Mouse (Mus musculus) liver, embryonic 16.5 days (tissue): ENCODE measurements around the gene Parva. TPM values are rescaled to one million over a fixed set of nuclear protein-coding genes. Genes with fewer than 3 reads are reported as not detected.

Experiments used
- ATAC-seq: fragments of 200-750 bp; cut with Nextera tagmentation; 2 replicates; pipeline ENCODE4 v1.8.0; 2017; ENCODE audit warnings: low read depth, mild to moderate bottlenecking, moderate number of reproducible peaks, moderate library complexity
- H3K27ac ChIP-seq: fragments of 300-500 bp; sonication (generic); 2 replicates; pipeline ENCODE4 v1.5.1; 2014; ENCODE audit warnings: mild to moderate bottlenecking, low read length
- H3K27me3 ChIP-seq: fragments of 300-500 bp; sonication (generic); 2 replicates; pipeline ENCODE4 v1.6.1; 2014; ENCODE audit warnings: low read depth, low read length, mixed read lengths; ENCODE audit not compliant: control insufficient read depth, insufficient read depth
- H3K36me3 ChIP-seq: fragments of 300-500 bp; sonication (generic); 2 replicates; pipeline ENCODE4 v1.6.1; 2014; ENCODE audit warnings: mild to moderate bottlenecking; ENCODE audit not compliant: control insufficient read depth, insufficient read depth
- H3K4me1 ChIP-seq: fragments of 300-500 bp; sonication (generic); 2 replicates; pipeline ENCODE4 v1.6.1; 2014; ENCODE audit warnings: low read depth, low read length, mixed read lengths; ENCODE audit not compliant: control insufficient read depth
- H3K4me2 ChIP-seq: fragments of 300-500 bp; sonication (generic); 2 replicates; pipeline ENCODE4 v1.6.1; 2014; ENCODE audit warnings: low read depth, low read length, mixed read lengths
- H3K4me3 ChIP-seq: fragments of 300-500 bp; sonication (generic); 2 replicates; pipeline ENCODE4 v1.5.1; 2014; ENCODE audit warnings: low read depth, mild to moderate bottlenecking, low read length
- H3K9ac ChIP-seq: fragments of 300-500 bp; sonication (generic); 2 replicates; pipeline ENCODE4 v1.6.1; 2014; ENCODE audit warnings: low read depth, low read length
- H3K9me3 ChIP-seq: fragments of 300-500 bp; sonication (generic); replicated peaks from 2 replicates; pipeline ENCODE4 v1.6.1; 2016; ENCODE audit warnings: low read length; ENCODE audit not compliant: control insufficient read depth
- WGBS: fragments of 180-500 bp; shearing (Covaris S2); extraction: QIAGEN DNeasy Blood & Tissue Kit; methylation state at CpG from one replicate; pipeline ENCODE4 v1.1.7; 2014; ENCODE audit not compliant: insufficient replicate concordance; 5-methylcytosine and 5-hydroxymethylcytosine counted together
- polyA plus RNA-seq: library from polyadenylated mRNA; unstranded; fragments of >200 nt; fragmentation: Nextera tagmentation; extraction: Ambion mirVana; gene quantifications from 2 replicates; pipeline ENCODE4 v1.2.1, GENCODE M21; 2015

The Parva gene
- polyA plus RNA-seq, 1 experiment from 2014 or later = 9.2 TPM

DNA sequence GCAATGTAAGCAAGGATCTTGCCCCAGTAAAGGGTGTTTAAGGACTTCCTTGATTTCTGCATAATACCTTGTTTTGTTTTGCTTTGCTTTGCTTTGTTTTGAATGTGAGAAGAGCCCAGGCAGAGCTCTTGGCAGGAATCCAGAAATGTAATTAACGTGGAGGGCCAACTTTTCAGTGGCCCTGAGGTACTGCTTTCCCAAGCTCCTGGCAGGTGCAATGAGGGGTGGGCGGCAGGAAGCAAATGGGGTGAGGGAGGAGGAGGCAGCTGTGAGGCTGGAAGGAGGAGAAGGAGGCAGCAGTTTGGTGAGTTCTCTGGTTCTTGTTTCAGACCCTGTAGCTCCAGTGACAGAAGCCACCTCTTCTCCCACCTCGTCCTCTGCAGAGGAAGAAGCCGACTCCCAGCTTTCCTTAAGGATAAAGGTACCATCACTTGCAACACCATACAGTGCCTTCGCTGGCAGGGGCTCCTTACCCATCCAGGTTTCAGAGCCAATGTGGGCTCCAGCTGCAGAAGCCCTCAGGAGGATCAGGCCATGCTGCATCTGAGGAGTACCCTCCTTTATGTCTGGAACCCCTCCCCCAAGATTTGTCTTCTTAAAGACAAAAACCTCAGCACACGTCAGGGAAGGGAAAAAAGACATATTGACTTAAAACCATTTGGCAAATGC, 36.2 kb upstream of the Parva start:
- H3K4me3 ChIP-seq = no peak overlapping the region
- H3K27ac ChIP-seq = no peak overlapping the region
- no peaks in the 10 kb centered on the region for H3K4me1 ChIP-seq
- WGBS = 29% methylated on average over 6 of the region's 6 CpGs
- no peak overlapping the region for H3K9ac ChIP-seq
- no peaks in the 10 kb centered on the region for H3K9me3 ChIP-seq
- no peaks in the 10 kb centered on the region for H3K36me3 ChIP-seq
- H3K4me2 ChIP-seq = no peak overlapping the region
- no peak for ATAC-seq
- no peaks in the 10 kb centered on the region for H3K27me3 ChIP-seq

DNA sequence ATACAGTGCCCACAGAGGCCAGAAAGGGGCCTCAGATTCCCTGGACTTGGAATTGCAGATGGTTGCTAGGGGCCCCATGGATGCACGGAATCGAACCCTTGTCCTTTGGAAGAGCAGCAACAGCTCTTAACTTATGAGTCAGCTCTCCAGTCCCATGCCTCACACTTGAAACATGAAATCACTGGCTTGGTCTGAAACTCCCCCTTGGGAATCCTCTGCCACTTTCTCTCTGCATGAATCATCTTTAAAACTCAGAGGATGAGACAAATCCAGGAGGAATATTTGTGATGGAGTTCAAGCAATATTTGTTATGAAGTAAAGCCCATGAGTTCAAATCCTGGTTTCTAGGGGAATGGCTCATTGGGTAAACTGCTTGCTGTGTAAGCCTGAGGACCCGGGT, 29.5 kb upstream of the Parva start:
- no peak overlapping the region for H3K4me2 ChIP-seq
- no peaks in the 10 kb centered on the region for H3K36me3 ChIP-seq
- no peak overlapping the region for H3K4me3 ChIP-seq
- no peaks in the 10 kb centered on the region for H3K9me3 ChIP-seq
- WGBS = 75% methylated on average over 3 of the region's 3 CpGs
- H3K27me3 ChIP-seq = no peaks in the 10 kb centered on the region
- H3K9ac ChIP-seq = no peak overlapping the region
- no peak for ATAC-seq
- no peaks in the 10 kb centered on the region for H3K4me1 ChIP-seq
- no peak overlapping the region for H3K27ac ChIP-seq

DNA sequence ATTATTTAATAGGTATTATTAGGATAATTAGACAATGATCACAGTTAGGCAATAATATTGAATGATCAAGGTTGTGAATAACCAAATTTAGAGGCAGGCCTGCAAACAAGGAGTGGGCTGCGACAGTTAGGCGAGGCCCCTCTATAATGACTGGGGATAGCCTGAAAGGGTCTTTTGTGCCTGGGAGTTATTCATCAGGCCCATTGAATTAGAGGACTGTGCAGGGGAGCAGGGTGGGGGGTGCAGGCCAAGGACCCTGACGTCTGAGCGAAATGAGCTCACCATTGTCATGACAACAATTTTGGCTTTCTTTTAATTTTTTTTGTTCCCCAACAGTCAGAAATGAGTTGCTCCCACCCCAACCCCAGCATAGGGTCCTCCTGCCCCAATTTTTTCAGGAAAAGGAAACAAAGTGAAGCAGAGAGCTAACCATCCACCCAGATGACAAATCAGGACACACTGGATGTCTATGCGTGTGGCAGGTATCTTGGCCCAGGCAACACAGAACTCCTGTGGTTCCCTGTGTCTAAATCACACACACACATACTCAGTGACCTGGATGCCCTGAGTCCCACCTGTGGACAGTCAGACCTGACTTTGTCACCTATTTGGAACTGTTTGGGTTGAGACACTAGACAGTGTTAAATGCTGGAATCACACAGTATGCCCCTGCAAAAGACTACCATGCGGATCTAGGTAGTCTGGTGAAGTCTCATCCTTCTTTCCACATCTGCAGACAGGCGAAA, 27.7 kb upstream of the Parva start:
- H3K27ac ChIP-seq = no peak overlapping the region
- ATAC-seq = no peak
- H3K4me3 ChIP-seq = no peak overlapping the region
- no peaks in the 10 kb centered on the region for H3K4me1 ChIP-seq
- no peak overlapping the region for H3K9ac ChIP-seq
- no peak overlapping the region for H3K4me2 ChIP-seq
- no peaks in the 10 kb centered on the region for H3K9me3 ChIP-seq
- no peaks in the 10 kb centered on the region for H3K27me3 ChIP-seq
- WGBS = 64% methylated on average over 7 of the region's 7 CpGs
- no peaks in the 10 kb centered on the region for H3K36me3 ChIP-seq

DNA sequence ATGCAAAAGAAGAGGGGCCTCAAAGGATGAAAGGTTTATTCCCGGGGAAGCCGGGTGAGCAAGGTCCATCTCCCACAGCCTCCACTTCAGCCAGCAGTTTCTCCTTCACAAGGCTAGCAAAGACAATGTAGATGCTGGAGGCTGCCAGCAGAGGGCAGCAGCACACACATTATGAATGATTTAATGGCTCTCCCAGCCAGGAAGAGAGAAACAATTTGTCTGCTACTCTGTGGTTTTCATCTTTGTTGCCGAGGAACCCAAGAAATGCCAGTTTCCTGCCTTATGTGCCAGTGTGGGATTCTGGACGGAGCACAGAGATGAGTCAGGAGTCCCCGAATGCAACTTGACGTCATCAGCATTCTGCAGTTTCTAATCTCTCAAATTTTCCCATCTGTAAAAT, 27.1 kb upstream of the Parva start:
- no peaks in the 10 kb centered on the region for H3K9me3 ChIP-seq
- 29% methylated on average over 6 of the region's 6 CpGs for WGBS
- no peak overlapping the region for H3K4me3 ChIP-seq
- no peaks in the 10 kb centered on the region for H3K4me1 ChIP-seq
- no peak overlapping the region for H3K4me2 ChIP-seq
- ATAC-seq = no peak
- H3K36me3 ChIP-seq = no peaks in the 10 kb centered on the region
- no peaks in the 10 kb centered on the region for H3K27me3 ChIP-seq
- no peak overlapping the region for H3K9ac ChIP-seq
- H3K27ac ChIP-seq = no peak overlapping the region

DNA sequence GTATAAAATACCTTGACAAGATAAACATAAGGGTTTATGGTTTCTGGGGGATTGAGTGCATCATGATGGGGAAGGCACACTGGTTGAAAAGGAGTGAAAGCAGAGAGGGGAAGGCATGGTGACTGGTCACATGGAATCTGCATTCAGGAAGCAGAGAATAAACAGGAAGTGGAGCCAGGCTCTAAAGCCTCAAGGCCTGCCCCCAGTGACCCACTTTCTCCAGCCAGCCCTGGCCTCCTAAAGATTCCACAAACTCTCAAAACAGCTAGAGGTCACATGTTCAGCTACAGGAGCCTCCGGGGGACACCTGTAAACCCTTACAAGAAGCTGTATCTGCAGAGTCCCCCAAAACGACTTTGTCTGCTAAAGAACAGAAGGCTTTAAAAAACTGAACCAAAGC, 22.2 kb upstream of the Parva start:
- H3K4me1 ChIP-seq = no peaks in the 10 kb centered on the region
- WGBS = 30% methylated on average over 2 of the region's 2 CpGs
- ATAC-seq = no peak
- H3K36me3 ChIP-seq = no peaks in the 10 kb centered on the region
- no peak overlapping the region for H3K4me3 ChIP-seq
- H3K27me3 ChIP-seq = no peaks in the 10 kb centered on the region
- no peak overlapping the region for H3K4me2 ChIP-seq
- H3K9me3 ChIP-seq = no peaks in the 10 kb centered on the region
- H3K9ac ChIP-seq = no peak overlapping the region
- no peak overlapping the region for H3K27ac ChIP-seq

DNA sequence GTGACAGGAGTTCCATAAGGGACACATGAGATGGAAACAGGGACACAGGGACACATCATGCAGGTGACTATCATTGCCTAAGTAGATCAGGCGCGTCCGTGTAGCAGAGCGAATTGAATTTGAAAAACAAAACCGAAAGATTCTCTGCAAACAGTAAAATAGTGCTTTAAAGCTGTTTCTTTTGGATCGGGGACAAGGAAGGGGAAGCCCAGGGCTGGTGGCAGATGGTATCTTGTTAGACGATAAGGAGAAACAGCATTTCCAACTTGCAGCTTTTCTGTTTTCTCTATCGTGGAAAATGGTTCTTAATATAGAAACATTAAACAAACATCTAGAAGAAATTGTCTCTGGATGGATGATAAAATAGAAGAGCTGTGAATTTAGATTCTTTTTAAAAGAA, 21.7 kb upstream of the Parva start:
- H3K27ac ChIP-seq = no peak overlapping the region
- no peak overlapping the region for H3K4me2 ChIP-seq
- H3K9me3 ChIP-seq = no peaks in the 10 kb centered on the region
- H3K9ac ChIP-seq = no peak overlapping the region
- no peak overlapping the region for H3K4me3 ChIP-seq
- no peaks in the 10 kb centered on the region for H3K36me3 ChIP-seq
- no peaks in the 10 kb centered on the region for H3K4me1 ChIP-seq
- 53% methylated on average over 8 of the region's 8 CpGs for WGBS
- no peaks in the 10 kb centered on the region for H3K27me3 ChIP-seq
- no peak for ATAC-seq

DNA sequence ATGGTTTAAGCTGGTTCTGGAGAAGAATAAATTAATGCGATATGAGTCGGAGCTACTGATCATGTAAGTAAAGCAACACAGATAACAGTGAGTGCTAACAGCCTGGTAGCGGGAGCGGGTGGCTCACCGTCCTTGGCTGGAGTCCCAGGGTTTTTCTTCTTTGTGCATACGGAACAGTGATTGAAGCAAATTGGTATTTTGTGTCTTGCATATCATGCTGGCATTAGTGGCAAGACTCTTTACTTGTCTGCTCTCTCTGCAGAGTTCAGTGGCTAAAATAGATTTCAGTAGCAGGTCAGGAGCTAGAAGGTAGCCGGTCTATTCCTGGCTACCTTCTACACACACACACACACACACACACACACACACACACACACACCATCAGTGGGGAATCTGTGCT, 19.7 kb upstream of the Parva start:
- Histone ChIP-seq H3K27ac (no peak overlapping the region), H3K4me2 (no peak overlapping the region), H3K9ac (no peak overlapping the region), H3K36me3 (no peaks in the 10 kb centered on the region), H3K4me1 (no peaks in the 10 kb centered on the region), H3K4me3 (no peak overlapping the region), H3K9me3 (no peaks in the 10 kb centered on the region), H3K27me3 (no peaks in the 10 kb centered on the region)
- 74% methylated on average over 7 of the region's 7 CpGs for WGBS
- no peak for ATAC-seq

DNA sequence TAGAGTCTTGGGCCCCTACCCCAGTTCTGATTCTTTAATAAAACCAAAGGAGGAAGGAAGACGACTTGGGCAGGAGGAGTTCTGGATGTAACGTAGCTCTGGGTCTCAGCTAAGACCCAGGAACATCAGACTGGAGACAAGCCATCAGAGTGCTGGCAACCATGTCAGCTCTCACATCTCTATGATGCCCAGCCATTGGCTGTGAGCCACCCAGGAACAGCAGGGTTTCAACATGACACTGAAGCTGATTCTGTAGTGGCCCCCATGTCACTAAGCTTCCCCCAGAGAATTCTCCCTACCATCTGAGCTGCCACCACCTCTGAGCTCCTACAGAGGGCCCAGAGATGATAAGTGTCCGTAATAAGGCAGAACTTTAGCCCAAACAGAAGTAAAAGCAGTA, 17.3 kb upstream of the Parva start:
- no peaks in the 10 kb centered on the region for H3K9me3 ChIP-seq
- H3K4me1 ChIP-seq = no peaks in the 10 kb centered on the region
- WGBS = 53% methylated on average over 3 of the region's 3 CpGs
- H3K27ac ChIP-seq = no peak overlapping the region
- no peak for ATAC-seq
- H3K4me3 ChIP-seq = no peak overlapping the region
- H3K36me3 ChIP-seq = no peaks in the 10 kb centered on the region
- H3K27me3 ChIP-seq = no peaks in the 10 kb centered on the region
- no peak overlapping the region for H3K4me2 ChIP-seq
- no peak overlapping the region for H3K9ac ChIP-seq

DNA sequence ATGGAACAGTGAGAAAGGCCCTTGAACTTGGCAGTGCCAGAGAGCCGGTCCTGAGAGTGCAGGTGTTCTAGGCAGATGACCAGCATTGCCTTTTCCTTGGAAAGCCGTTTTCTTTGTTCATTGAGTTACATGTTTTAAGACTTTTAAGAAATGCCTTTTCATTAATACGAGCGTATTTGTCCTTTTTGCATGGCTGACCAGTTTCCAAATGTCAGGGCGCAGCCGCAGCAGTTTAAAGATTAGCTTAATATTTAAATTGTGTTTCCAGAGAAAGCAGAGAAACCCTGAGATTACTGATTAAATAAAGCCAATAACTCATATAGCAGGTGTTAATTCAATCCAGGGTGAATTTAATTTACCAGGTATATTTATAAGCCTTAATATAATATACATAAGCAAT, 14.0 kb upstream of the Parva start:
- WGBS = 69% methylated on average over 6 of the region's 6 CpGs
- no peaks in the 10 kb centered on the region for H3K27me3 ChIP-seq
- no peaks in the 10 kb centered on the region for H3K36me3 ChIP-seq
- H3K4me3 ChIP-seq = no peak overlapping the region
- no peak for ATAC-seq
- no peaks in the 10 kb centered on the region for H3K9me3 ChIP-seq
- H3K4me1 ChIP-seq = no peaks in the 10 kb centered on the region
- H3K9ac ChIP-seq = no peak overlapping the region
- H3K4me2 ChIP-seq = no peak overlapping the region
- no peak overlapping the region for H3K27ac ChIP-seq
